Mouse (Mus musculus): Measurements from ENCODE around the gene Mamdc4.

GRCm38 (mm10) chr2:25560551-25560950 lies 14.1 kb downstream of the Mamdc4 start:
- TF ChIP-seq CTCF (conservative IDR thresholded peaks at IDR 0.05; ENCODE audit: insufficient read depth, insufficient read length, low read depth, low read length) (no peak), POLR2A (IDR thresholded peaks at IDR 0.05; ENCODE audit: low read depth, low read length) (no peak)

Data from kidney, adult 2 months (tissue).